Mouse (Mus musculus) thymus, postnatal 0 days (tissue): ENCODE results near the gene Them4. TPM values are rescaled to one million over a fixed set of nuclear protein-coding genes. Genes with fewer than 3 reads are reported as not detected.
"Not testable (repeated sequence)": the region's sequence is repeated elsewhere in the genome, so short reads cannot be mapped to it uniquely, and the experiment has no call there.

Experiments
- DNase-seq: peaks from one replicate; pipeline ENCODE4 v3.0.0-alpha.2; 2015; ENCODE audit warnings: low spot score
- polyA plus RNA-seq: library from polyadenylated mRNA; unstranded; fragments of >200 nt; fragmentation: Nextera tagmentation; extraction: Ambion mirVana; gene quantifications from 2 replicates; pipeline ENCODE4 v1.2.1, GENCODE M21; 2015

Them4 gene
- polyA plus RNA-seq, result 8.3 and 8.8 TPM in 2 replicates

DNA sequence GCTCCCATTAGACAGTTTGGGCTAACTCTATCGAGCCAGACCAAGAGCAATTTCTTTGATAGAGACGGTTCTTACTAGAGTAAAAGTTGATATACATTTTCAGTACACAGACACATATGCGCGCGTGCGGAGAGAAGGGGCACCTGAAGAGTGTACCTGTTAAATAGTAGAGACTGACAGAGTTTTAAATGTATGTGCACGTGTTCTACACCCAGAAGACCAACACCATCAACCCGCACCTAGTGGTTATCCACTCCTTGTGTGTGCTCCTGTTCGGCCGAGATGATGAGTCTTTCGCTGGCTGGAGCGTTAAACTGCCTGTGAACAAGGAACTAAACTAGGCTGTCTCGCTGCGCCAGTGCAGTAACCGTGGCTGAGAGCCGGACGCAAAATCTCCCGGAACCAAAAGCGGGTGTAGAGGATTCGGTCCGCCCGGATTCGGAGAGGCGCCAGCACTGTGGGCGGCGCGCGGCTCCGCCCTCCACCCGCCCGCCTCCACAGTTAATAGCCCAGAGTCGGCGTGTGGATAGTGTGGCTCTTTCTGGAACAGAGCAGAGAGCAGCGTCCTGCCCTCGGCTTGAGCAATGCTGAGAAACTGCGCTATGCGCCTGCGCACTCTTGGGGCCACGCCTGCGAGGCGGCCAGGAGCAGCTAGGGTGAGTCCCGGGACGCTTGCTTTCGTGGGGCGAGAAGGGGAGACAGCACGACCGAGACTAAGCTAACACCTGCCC lies at the start of gene Them4:
Gene Them4 (plus strand): TSS at position 457 of the 731 bp plus-strand sequence.
- DNase-seq, result peak; percentile 88

DNA sequence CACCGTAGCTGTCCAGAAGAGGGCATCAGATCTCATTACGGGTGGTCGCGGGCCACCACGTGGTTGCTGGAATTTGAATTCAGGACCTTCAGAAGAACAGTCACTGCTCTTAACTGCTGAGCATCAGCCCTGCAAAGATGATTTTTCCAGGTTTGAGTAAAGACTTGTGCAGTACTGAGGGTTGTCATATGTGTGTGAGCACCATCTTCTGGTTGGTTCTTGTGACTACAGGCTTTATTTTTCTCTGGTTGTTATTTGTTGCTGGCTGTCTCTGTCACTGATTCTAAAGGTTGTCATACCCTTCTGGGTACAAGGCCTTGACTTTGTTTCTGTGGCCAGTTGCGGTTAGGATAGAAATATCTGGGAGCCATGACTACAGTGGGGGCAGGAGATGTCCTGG lies 49.3 kb upstream of the Them4 start:
- peak; percentile 10 for DNase-seq

DNA sequence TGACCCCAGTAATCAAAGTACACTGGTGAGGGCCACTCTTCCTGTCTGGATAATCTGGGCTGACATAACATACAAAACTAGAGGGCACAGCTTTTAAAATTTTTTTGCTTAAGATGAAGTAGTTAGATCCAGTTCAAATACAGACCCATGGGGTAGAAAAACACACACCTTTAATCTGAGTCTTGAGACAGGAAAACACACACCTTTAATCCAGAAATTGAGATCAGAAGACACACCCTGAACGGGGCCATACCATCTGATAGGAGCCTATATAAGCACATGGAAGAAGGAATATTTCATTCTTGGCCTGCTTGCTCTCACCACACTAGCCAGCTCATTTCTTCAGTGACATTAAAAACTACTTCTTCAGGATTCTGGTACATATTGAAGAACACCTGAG lies 46.2 kb upstream of the Them4 start, which contains the start of gene Gm4778:
Gene Gm4778 (plus strand): TSS at position 301 of the 400 bp plus-strand sequence.
- not testable (repeated sequence) for DNase-seq

- DNase-seq, result no peak
Measured at GRCm38 (mm10) chr3:94275991-94276390, 33.9 kb upstream of the Them4 start.

- no peak for DNase-seq
Measured at GRCm38 (mm10) chr3:94305457-94305856, 4.4 kb upstream of the Them4 start.

DNA sequence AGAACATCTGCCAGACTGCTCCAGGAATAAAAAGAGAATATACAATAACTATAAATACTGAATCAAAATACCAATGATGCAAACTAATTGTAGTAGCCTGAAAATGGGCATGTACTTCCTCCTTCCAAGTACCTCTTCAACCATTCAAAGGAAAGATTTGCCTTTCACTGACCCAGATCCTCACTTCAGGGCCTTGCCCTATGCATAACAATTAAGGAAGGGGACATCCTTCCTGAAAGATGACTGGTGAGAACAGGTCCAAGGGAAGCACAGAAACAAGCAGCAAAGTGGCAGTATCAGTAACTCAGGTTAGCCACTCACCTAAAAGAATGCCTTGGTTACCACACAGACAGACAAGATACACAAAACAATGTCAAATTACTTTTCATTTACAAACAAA lies 2.9 kb upstream of the Them4 start:
- DNase-seq, result no peak

GRCm38 (mm10) chr3:94310491-94310890 lies 602 bp downstream of the Them4 start:
- no peak for DNase-seq

DNA sequence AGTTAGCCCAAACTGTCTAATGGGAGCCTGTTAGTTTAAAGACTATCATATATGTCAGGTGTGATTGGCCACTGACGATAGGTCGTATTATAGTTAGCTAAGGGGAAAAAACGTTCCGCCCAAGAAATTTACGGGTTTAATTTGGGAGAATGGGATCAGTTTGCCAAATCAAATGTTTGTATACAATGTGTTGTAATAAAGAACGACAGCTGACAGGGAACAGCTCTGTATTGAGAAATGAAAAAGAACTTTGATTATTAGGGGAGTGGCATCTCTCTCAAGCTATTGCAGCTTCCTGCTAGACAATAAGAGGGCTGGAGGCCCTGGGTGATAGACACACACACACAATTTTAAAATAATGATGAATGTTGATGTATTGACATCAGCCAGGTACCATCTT lies 1.0 kb downstream of the Them4 start:
- no peak for DNase-seq

DNA sequence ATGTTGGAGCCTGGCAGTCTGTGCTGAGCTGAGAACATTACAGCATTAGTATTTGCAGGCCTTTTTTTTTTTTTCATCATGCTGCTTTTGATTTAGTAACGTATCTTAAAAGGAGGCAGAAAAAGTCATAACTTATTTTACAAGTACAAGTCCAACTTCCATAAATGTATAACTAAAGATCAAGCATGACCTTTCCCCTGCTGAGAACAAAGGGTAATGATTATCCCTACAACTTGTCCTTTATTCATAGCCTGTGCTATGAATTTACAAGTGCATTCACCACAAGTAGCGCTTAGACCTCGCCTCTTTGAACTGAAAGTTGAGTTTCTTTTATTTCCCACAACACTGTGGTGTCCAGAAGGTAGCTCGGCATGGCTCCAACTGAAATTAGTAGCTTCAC lies 1.5 kb downstream of the Them4 start:
- no peak for DNase-seq

DNA sequence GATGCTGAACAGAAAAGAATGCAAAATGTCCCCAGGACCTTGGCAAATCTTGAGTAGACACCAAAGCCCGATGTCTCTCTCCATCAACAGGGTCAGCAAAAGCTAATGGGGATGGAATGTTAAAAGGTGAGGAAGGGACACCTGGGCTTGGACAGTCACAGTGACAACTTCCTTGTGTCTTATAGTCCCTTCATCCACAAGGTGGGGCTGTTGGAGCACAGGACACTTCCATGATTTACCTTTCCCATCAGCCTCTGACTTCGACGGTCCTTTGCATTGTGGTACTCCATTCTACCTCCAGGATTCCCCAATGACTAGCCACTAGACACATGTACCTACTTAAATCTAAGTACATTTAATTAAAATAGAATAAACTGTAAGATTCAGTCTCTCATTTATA lies 18.8 kb downstream of the Them4 start:
- peak; percentile 27 for DNase-seq

- DNase-seq, result no peak
Measured at GRCm38 (mm10) chr3:94334442-94334841, 24.6 kb downstream of the Them4 start.

DNA sequence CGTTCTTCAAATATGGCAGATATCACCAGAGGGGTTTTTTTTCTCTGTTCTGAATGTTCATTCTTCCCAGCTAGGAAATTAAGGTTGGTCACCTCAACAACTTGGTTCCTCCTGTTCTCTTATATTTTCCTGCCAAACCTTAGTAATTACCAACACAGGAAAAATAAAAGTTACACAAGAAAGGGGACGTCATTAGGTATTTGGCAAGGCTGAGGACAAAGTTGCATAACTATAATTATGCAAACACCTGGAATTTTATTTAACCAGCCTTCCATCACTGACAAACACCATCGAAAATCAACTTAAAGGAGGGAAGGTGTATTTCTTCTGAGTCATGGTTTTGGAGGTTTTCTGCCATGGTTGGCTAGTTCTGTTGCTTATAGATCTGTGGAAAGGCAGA lies 28.6 kb downstream of the Them4 start:
- DNase-seq, result no peak

DNA sequence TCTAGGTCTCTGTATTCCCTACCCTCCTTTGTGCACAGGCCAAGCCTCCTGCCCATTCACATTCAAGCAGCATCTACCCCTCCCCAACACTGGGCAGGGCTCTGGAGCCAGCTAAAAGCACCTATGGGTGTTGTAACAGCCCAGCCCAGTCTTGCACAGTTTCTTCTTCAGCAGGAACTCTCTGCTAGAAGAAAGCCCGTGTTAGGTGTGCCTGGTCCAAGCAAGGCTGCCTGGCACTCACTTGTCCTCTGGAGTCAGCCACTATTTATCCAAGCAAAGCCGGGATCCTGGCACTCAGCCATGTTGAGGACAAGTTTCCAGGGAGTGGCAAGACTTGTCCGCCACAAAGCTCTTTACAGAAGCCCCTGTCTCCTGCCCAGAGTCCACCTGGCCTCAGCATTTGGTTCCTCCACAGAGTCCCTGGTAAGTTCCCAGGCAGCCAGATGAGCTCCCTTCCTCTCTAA lies 32.1 kb downstream of the Them4 start, which contains the start of gene Them5:
Gene Them5 (plus strand): TSS at position 141 of the 464 bp plus-strand sequence.
- no peak for DNase-seq

- no peak for DNase-seq
Measured at GRCm38 (mm10) chr3:94342552-94342951, 32.7 kb downstream of the Them4 start.

DNA sequence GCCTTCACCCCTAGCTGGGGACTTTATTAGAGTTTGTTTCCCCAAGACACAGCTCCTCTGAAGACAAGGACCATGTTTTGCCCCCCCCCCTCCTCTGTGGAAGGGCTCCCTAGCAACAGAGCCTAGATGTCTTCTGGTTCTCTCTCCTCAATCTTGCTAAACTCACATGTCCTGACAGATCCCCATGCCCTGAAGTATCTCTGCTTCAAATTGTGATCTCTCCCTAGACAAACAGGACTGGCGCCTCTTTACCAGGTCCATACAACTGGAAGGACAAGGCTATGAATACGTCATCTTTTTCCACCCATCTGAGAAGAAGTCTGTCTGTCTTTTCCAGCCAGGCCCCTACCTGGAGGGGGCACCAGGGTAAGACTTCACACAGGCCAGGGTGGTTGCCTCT lies 34.3 kb downstream of the Them4 start:
- DNase-seq, result no peak

DNA sequence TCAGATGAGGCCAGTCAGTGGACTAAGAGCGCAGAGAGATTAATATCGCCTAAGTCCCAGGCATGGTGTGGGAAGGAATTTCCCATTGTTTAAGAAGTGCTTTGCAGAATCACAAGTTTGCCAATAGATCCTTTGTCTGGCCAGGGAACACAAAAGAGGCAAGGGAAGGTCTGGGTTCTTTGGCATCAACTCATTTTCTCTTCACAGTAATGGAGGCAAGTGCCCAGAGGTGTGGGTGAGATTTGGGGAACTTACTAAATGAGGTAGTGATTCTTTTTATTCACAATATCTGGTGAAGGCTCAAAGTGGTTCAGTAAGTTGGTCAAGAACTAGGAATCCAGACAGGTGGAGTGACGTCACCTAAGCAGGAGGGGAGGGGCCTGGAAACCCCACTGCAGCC lies 35.0 kb downstream of the Them4 start:
- no peak for DNase-seq

DNA sequence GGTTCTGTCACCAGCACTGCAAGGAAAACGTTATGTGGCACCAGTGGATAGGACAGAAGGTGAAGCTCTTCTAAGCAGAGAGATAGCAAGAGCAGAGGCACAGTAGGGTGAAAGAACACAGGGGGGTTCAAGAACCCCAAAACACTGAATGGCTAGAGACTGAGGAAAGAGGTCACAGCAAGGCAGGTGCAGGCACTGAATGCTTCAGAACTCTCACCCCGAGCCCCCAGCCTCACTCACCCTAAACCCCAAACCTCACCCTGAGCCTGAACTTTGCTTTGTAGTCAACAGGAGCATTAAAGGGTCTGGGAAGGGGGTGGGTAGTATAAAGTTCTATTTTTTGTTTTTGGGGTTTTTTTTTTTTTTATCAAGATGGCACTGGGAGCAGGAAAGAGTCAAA lies 38.3 kb downstream of the Them4 start:
- peak; percentile 56 for DNase-seq

DNA sequence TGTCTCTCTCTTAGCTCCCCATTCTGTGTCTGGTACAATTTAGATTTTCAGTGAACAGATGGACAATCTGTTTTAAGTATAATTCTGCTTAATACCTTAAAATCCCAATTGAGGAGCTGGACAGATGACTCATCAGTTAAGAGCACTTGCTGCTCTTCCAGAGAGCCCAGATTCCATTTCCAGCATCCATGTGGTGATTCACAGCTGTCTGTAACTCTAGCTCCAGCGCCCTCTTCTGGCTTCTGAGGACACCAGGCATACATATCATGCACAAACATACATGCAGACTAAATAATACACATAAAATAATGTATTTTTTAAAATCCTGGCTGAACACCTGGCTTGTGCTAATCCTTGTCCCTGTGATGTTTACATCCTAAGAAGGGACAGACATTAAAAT lies 50.9 kb downstream of the Them4 start:
- peak; percentile 32 for DNase-seq

DNA sequence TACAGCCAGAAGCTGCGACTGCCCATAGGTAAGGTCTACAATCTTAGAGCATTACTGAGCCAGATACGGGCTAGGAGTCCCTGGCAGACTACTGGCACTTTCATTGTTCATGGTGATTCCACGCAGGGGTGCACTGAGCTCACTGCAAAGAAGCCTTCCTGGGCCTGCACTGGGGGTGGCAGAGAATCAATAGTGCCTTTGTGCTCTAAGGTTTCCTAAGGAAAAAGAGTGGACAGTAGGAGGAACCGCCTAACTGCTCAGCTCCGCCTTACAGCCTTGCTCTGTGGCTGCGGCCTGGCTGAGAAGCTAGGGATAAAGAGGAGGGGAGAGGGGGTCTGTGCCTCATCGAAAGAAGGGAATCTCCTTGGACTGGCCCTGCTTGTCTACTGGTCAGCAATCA lies 52.2 kb downstream of the Them4 start, which contains the start of gene C2cd4d:
Gene C2cd4d (plus strand): TSS at position 301 of the 400 bp plus-strand sequence.
- DNase-seq, result no peak

GRCm38 (mm10) chr3:94363291-94364153 lies 53.6 kb downstream of the Them4 start:
- peak; percentile 14 for DNase-seq

GRCm38 (mm10) chr3:94364154-94364526 lies 54.3 kb downstream of the Them4 start:
- no peak for DNase-seq

- peak; percentile 87 for DNase-seq
Measured at GRCm38 (mm10) chr3:94366761-94367160, 56.9 kb downstream of the Them4 start.
